Mouse (Mus musculus): Measurements from ENCODE around the gene Vkorc1.
A peak's percentile ranks its signal among the peaks of the same experiment; 100 is the strongest.
"Not testable (repeated sequence)": the region's sequence is repeated elsewhere in the genome, so short reads cannot be mapped to it uniquely, and the experiment has no call there.

The Vkorc1 gene

GRCm38 (mm10) chr7:127915293-127915692 lies 19.9 kb upstream of the Vkorc1 start:
- DNase-seq (ENCODE audit: low spot score): peak; percentile 3

GRCm38 (mm10) chr7:127912938-127913337 lies 17.5 kb upstream of the Vkorc1 start:
- DNase-seq (ENCODE audit: low spot score): no peak

GRCm38 (mm10) chr7:127912190-127912871 lies 16.9 kb upstream of the Vkorc1 start, which contains the start of gene Kat8:
Gene Kat8 (plus strand): TSS chr7:127912516.
- peak; percentile 94 for DNase-seq (ENCODE audit: low spot score)

- no peak for DNase-seq (ENCODE audit: low spot score)
Observed at GRCm38 (mm10) chr7:127908656-127909055, 13.2 kb upstream of the Vkorc1 start.

GRCm38 (mm10) chr7:127907939-127908338 lies 12.5 kb upstream of the Vkorc1 start:
- no peak for DNase-seq (ENCODE audit: low spot score)

GRCm38 (mm10) chr7:127903971-127904796 lies 8.8 kb upstream of the Vkorc1 start, which contains the start of gene Bckdk:
Gene Bckdk (plus strand): TSS chr7:127904082.
- DNase-seq (ENCODE audit: low spot score): peak; percentile 90

GRCm38 (mm10) chr7:127901772-127902171 lies 6.4 kb upstream of the Vkorc1 start:
- DNase-seq (ENCODE audit: low spot score): no peak

- DNase-seq (ENCODE audit: low spot score): no peak
Observed at GRCm38 (mm10) chr7:127899997-127900396, 4.6 kb upstream of the Vkorc1 start.

- no peak for DNase-seq (ENCODE audit: low spot score)
Observed at GRCm38 (mm10) chr7:127898179-127898956, 3.0 kb upstream of the Vkorc1 start.

GRCm38 (mm10) chr7:127897542-127897941 lies 2.1 kb upstream of the Vkorc1 start:
- DNase-seq (ENCODE audit: low spot score): no peak

- DNase-seq (ENCODE audit: low spot score): peak; percentile 53
Observed at GRCm38 (mm10) chr7:127896384-127896783, 967 bp upstream of the Vkorc1 start.

GRCm38 (mm10) chr7:127895891-127896290 lies 474 bp upstream of the Vkorc1 start:
- DNase-seq (ENCODE audit: low spot score): not testable (repeated sequence)

GRCm38 (mm10) chr7:127894480-127894879 lies 937 bp downstream of the Vkorc1 start:
- DNase-seq (ENCODE audit: low spot score): no peak

GRCm38 (mm10) chr7:127890798-127891197 lies 4.6 kb downstream of the Vkorc1 start, which contains the start of gene Prss53:
Gene Prss53 (minus strand): TSS chr7:127890970.
- no peak for DNase-seq (ENCODE audit: low spot score)

GRCm38 (mm10) chr7:127888821-127889220 lies 6.6 kb downstream of the Vkorc1 start:
- no peak for DNase-seq (ENCODE audit: low spot score)

GRCm38 (mm10) chr7:127887781-127888180 lies 7.6 kb downstream of the Vkorc1 start:
- DNase-seq (ENCODE audit: low spot score): no peak

GRCm38 (mm10) chr7:127887191-127887590 lies 8.2 kb downstream of the Vkorc1 start:
- no peak for DNase-seq (ENCODE audit: low spot score)

- no peak for DNase-seq (ENCODE audit: low spot score)
Observed at GRCm38 (mm10) chr7:127886551-127886950, 8.9 kb downstream of the Vkorc1 start.

GRCm38 (mm10) chr7:127885951-127886350 lies 9.5 kb downstream of the Vkorc1 start:
- no peak for DNase-seq (ENCODE audit: low spot score)

GRCm38 (mm10) chr7:127880431-127880830 lies 15.0 kb downstream of the Vkorc1 start:
- no peak for DNase-seq (ENCODE audit: low spot score)

GRCm38 (mm10) chr7:127879301-127879700 lies 16.1 kb downstream of the Vkorc1 start:
- DNase-seq (ENCODE audit: low spot score): no peak

Data from embryo, embryonic 10 days (tissue).